12 mouse cellular contexts compared by ENCODE assay signal in the genomic region with DNA sequence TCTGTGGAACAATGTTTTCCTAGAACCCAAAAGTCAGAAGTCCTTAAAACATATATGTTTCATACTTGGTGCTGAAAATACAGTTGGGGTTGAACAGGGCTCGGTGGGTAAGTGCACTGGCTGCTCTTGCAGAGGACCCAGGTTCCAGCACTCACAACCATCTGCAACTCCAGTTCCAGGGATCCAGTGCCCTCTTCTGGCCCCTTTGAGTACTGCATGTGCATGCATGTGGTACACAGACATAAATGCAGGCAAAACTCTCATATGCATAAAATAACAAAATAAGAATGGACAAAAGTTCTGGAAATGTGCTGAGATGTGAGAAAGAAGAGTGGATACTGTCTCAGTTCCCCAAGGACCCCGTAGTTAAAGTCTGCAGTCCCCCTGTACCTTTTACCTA.
A peak's percentile ranks its signal among the peaks of the same experiment; 100 is the strongest.
DNase-seq lines count a peak whose midpoint lies in the region; ATAC-seq and TF ChIP-seq lines count a peak whose summit lies in the region.
"Had no signal": no experiment of that assay in that cellular context is flagged by ENCODE, and none has a peak within 500 bp of the region (broad histone marks: within the 10 kb centered on the region; RNA-seq: fewer than 3 reads in every experiment).

No protein-coding gene starts in this region.

- H3K4me1 ChIP-seq in cerebellum, adult 2 months (ENCODE audit: control insufficient read depth, insufficient read depth, low read length), result no peaks in the 10 kb centered on the region; the same call in 1 of the 2 replicates
- H3K4me1 ChIP-seq in liver, embryonic 11.5 days (replicated peaks; ENCODE audit: control insufficient read depth, insufficient read depth, low read length), result no peaks in the 10 kb centered on the region
- H3K4me1 ChIP-seq: heart, embryonic 15.5 days had no signal

- peak; percentile 31; the same call in 1 of the 2 replicates for TF ChIP-seq CTCF in cerebellum, adult 2 months (IDR thresholded peaks at IDR 0.05; ENCODE audit: borderline replicate concordance, insufficient read depth, low read depth, low read length)

- no peak for DNase-seq in cerebellum, adult 2 months
- DNase-seq in cerebellum, adult 11 months, result no peak
- DNase-seq in liver, result peak; percentile 16
- no peak for DNase-seq in liver, embryonic 11.5 days (ENCODE audit: low spot score)
- peak; percentile 19 to 25 for DNase-seq in B cell, adult 2 months
- DNase-seq in c-Kit-positive CD71-positive TER-119-positive erythroid progenitor cells, embryonic 14.5 days (ENCODE audit: low spot score), result peak; percentile 5
- DNase-seq in frontal cortex, postnatal 25 days (ENCODE audit: low spot score in 2 of 2), result no peak
- no peak for DNase-seq in cerebellum, adult 9-10 months
- DNase-seq: adrenal gland, postnatal 14 days; kidney, adult 9 months had no signal

- H3K9ac ChIP-seq in liver, embryonic 11.5 days (ENCODE audit: low read depth, low read length), result no peak overlapping the region
- H3K9ac ChIP-seq: heart, embryonic 15.5 days had no signal

- no peak overlapping the region for H3K4me3 ChIP-seq in cerebellum, adult 2 months (replicated peaks; ENCODE audit: insufficient read depth, low read depth, low read length)
- no peak overlapping the region for H3K4me3 ChIP-seq in liver, embryonic 11.5 days (ENCODE audit: low read depth, low read length)
- H3K4me3 ChIP-seq: heart, embryonic 15.5 days had no signal

- no peaks in the 10 kb centered on the region for H3K27me3 ChIP-seq in cerebellum, adult 2 months (ENCODE audit: control insufficient read depth, insufficient read depth, low read length)
- no peaks in the 10 kb centered on the region for H3K27me3 ChIP-seq in liver, embryonic 11.5 days (replicated peaks; ENCODE audit: control insufficient read depth, insufficient read depth, low read length)
- H3K27me3 ChIP-seq: heart, embryonic 15.5 days had no signal

- ATAC-seq in liver, embryonic 11.5 days (replicated peaks; ENCODE audit: low FRiP score), result no peak

- 97% methylated on average over 2 of the region's 2 CpGs for WGBS in cerebellum, adult 2 months
- 78% methylated on average over 2 of the region's 2 CpGs for WGBS in liver, embryonic 11.5 days

- no peak overlapping the region for H3K27ac ChIP-seq in cerebellum, adult 2 months (ENCODE audit: insufficient read depth, low read length)
- no peak overlapping the region for H3K27ac ChIP-seq in liver, embryonic 11.5 days (ENCODE audit: low read depth, low read length)
- H3K27ac ChIP-seq: heart, embryonic 15.5 days; macrophage had no signal

- TF ChIP-seq POLR2A in cerebellum, adult 2 months (IDR thresholded peaks at IDR 0.05; ENCODE audit: borderline replicate concordance, insufficient read depth, low read length), result no peak

- no peaks in the 10 kb centered on the region for H3K9me3 ChIP-seq in liver, embryonic 11.5 days (ENCODE audit: control insufficient read depth, low read length)
- H3K9me3 ChIP-seq: heart, embryonic 15.5 days had no signal

- no peaks in the 10 kb centered on the region for H3K36me3 ChIP-seq in liver, embryonic 11.5 days (ENCODE audit: control insufficient read depth, insufficient read depth, low read length)
- H3K36me3 ChIP-seq: heart, embryonic 15.5 days had no signal

- H3K4me2 ChIP-seq in liver, embryonic 11.5 days, result no peak overlapping the region
- H3K4me2 ChIP-seq: heart, embryonic 15.5 days had no signal

Comparison
In these comparisons a context has a peak if more than half of its experiments do, and no peak if none do; other contexts are left out.
1. DNase-seq: peak in liver (single experiment), B cell, adult 2 months (2 of 2) and c-Kit-positive CD71-positive TER-119-positive erythroid progenitor cells, embryonic 14.5 days (single experiment); none in cerebellum, adult 2 months (0 of 2), cerebellum, adult 11 months (single experiment), liver, embryonic 11.5 days (single experiment), frontal cortex, postnatal 25 days (0 of 2) and cerebellum, adult 9-10 months (single experiment).